Mouse (Mus musculus) C2C12 (cell line): ENCODE measurements around the gene Nr2c2ap.

Source experiments
- CEBPB ChIP-seq: IDR thresholded peaks from one replicate; pipeline ENCODE4 v1.6.1; 2011; ENCODE audit warnings: low read depth, mild to moderate bottlenecking, control low read depth, moderate library complexity
- CTCF ChIP-seq: IDR thresholded peaks from one replicate; pipeline ENCODE4 v1.5.1; 2011; ENCODE audit not compliant: control insufficient read depth, insufficient read depth, insufficient read length
- FOSL1 ChIP-seq: IDR thresholded peaks from one replicate; pipeline ENCODE4 v1.8.0; 2011; ENCODE audit warnings: mild to moderate bottlenecking, low read length; ENCODE audit not compliant: poor library complexity, insufficient read depth, severe bottlenecking
- MAX ChIP-seq: IDR thresholded peaks from one replicate; pipeline ENCODE4 v1.6.1; 2011; ENCODE audit warnings: mild to moderate bottlenecking, control low read depth
- MYOD1 ChIP-seq: IDR thresholded peaks from one replicate; pipeline ENCODE4 v1.6.1; 2011; ENCODE audit warnings: low read depth; ENCODE audit not compliant: control insufficient read depth, insufficient read length
- MYOG ChIP-seq: IDR thresholded peaks from one replicate; pipeline ENCODE4 v1.6.1; 2011; ENCODE audit not compliant: control insufficient read depth, insufficient read length; ENCODE audit errors: extremely low read depth
- USF1 ChIP-seq: IDR thresholded peaks from one replicate; pipeline ENCODE4 v1.6.1; 2011; ENCODE audit warnings: low read depth, mild to moderate bottlenecking, control low read depth, moderate library complexity

DNA sequence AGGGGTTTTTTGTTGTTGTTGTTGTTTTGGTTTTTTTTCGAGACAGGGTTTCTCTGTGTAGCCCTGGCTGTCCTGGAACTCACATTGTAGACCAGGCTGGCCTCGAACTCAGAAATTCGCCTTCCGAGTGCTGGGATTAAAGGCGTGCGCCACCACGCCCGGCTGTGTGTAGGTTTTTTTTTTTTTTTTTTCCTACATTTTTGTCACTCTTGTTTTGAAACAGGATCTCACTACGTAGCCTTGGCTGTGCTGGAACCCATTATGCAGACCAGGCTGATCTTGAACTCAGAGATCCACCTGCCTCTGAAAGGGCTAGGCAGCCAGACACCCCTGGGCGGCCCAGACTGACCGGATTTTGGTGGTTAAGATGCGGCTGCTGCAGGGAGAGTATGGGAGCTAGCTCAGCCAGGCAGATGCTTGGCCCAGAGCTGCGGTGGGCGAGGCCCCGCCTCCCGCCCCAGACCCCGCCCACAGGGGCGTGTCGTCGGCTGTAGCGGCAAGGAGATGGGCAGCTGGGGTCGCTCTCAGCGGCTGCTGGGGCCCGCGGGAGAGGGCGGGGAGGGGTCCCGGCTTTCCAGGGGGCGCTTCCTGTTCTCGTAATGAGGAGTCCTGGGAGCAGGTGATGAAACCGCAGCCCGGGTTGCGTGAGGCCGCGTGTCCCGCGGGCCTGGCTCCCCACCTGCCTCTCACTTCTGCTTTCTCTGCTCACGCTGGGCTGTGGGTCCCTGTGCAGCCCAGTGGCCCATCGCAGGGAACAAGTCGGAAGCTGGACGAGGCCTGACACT, 27.1 kb downstream of the Nr2c2ap start:
- TF ChIP-seq MYOD1 (no peak), CTCF (no peak), CEBPB (no peak), MAX (no peak), USF1 (no peak), FOSL1 (no peak), MYOG (no peak)
